Mouse (Mus musculus): Measurements from ENCODE around the gene Camsap2.

The Camsap2 gene

GRCm38 (mm10) chr1:136344281-136344680, 1.6 kb downstream of the Camsap2 start:
- DNase-seq (ENCODE audit: low read depth, low spot score), result no peak

- DNase-seq (ENCODE audit: low read depth, low spot score), result no peak
These were observed 2.2 kb downstream of the Camsap2 start for GRCm38 (mm10) chr1:136343727-136344126.

GRCm38 (mm10) chr1:136340541-136340940, 5.4 kb downstream of the Camsap2 start:
- DNase-seq (ENCODE audit: low read depth, low spot score), result no peak

DNA sequence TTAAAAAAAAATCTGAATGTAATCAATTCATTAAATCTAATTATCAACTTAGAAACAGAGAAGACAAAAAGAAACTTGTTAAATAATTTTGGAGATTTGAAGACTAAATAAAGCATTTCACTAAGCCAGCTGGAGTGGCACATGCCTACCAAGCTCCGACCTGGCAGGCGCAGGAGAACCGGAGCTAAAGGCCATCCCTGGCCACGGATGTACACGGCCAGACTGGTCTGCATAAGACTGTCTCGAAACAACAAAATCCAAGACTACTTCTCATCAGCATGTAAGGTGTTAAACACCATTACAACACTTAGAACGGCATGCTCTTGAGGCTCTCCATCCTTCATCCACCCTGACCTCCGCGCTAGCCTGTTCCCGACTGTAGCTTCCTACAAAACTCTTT, 11.2 kb downstream of the Camsap2 start:
- no peak for DNase-seq (ENCODE audit: low read depth, low spot score)

DNA sequence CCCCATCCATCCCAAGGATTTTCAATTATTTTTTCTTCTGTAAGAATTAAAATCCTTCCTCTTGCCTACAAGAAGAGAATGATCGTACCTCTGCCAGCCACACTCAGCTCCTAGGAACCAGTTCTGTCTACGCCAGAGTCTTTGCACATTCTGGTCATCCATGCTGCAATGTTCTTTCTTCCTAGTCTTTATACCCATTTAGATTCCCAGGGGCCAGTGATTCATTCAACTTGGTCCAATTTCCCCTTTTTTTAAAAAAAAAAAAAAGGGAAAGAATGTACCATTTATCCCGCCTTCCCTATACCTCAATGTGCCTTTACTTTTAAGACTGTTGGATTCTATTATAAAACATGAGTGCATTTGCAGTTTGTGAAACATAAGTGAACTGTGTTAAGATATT, 12.4 kb downstream of the Camsap2 start:
- DNase-seq (ENCODE audit: low read depth, low spot score), result no peak

- DNase-seq (ENCODE audit: low read depth, low spot score), result no peak
These were observed 12.8 kb downstream of the Camsap2 start for GRCm38 (mm10) chr1:136333071-136333470.

- DNase-seq (ENCODE audit: low read depth, low spot score), result no peak
These were observed 14.1 kb downstream of the Camsap2 start for GRCm38 (mm10) chr1:136331836-136332235.

- no peak for DNase-seq (ENCODE audit: low read depth, low spot score)
These were observed 16.5 kb downstream of the Camsap2 start for GRCm38 (mm10) chr1:136329426-136329825.

GRCm38 (mm10) chr1:136328640-136329039, 17.3 kb downstream of the Camsap2 start:
- DNase-seq (ENCODE audit: low read depth, low spot score), result no peak

DNA sequence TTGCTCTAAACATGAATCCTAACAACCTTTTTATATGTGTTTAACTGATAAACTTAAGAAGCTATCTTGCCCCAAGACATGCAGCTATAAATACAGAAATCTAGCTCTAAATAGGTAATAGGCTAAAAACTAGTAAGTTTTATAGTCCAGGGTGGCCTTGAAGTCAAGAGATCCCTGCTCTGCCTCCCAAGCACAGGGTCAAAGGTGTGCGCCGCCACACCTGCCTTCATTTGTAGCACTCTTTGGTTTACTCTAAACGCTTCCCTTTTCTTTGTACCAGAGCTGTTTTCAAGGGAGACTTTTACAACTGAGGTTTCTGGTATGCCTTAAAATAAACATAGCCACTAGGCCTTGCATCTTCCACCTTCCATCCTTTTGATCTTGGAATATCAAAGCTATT, 18.3 kb downstream of the Camsap2 start:
- DNase-seq (ENCODE audit: low read depth, low spot score), result no peak

DNA sequence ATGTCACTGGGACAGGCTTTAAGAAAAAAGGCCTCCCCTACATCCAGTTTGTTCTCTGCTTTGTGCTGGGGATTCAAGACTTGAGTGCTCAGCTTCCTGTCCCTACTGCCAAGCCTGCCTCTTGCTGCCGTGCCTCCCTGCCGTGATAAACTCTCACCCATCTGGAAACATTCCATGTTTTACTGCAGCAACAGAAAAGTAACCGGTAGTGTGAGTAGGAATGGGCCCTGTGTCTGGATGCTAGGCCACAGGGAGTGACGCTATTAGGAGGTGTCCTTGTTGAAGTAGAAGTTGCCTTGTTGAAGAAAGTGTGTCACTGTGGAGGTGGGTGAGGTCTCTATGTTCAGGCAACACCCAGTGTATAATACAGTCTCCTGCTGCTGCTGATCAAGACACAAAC, 20.0 kb downstream of the Camsap2 start:
- DNase-seq (ENCODE audit: low read depth, low spot score), result no peak

DNA sequence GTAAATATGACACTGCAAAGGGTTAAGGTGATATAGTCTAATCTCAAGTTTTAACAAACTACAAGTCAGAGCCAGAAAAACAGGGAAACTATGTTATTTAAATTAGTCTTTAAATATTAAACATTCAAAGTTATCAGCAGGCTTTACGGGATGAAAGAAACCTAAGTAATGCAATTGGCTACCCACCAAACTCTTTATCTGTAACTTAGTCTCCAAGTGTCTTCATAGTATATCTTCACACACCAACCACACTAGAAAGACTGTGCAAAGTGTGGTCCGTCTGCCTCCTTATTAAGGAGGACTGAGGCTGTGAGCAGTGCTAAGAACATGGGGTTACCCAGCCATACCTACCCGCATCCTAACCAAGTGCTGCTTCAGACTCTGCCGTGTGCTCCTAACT, 23.6 kb downstream of the Camsap2 start:
- no peak for DNase-seq (ENCODE audit: low read depth, low spot score)

DNA sequence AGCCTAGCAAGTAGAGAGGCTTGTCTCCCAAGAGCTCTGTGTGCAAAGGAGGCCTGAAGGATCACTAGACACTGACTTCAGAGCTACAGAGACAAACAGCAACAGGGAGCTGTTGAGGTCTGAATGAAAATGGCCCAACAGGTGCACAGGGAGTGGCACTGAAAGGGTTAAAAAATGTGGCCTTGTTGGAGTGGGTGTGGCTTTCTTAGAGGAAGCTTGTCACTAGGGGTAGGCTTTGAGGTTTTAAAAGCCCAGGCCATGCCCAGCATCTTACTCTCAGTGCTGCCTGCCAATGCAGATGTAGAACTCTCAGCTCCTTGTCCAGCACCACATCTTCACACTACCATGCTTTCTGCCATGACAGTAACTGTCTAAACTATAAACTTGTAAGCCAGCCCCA, 29.6 kb downstream of the Camsap2 start:
- no peak for DNase-seq (ENCODE audit: low read depth, low spot score)

DNA sequence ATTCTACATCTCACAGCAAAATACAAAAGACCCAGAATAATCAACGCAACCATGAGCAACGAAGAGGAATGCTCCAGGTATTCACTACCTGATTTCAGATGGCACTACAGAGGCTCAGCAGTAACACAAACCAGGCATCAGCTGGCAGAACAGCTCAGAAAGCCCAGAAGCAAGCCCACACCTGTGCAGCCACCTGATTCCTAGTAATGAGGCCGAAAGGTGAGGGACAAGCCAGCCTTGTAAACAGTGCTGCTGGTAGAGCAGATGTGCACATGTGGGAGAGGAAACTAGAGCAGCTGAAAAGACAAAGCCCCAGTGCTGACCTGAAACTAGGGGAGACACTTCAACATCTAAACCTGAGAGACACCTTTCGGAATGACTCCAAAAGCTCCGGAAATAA, 36.7 kb downstream of the Camsap2 start:
- no peak for DNase-seq (ENCODE audit: low read depth, low spot score)

DNA sequence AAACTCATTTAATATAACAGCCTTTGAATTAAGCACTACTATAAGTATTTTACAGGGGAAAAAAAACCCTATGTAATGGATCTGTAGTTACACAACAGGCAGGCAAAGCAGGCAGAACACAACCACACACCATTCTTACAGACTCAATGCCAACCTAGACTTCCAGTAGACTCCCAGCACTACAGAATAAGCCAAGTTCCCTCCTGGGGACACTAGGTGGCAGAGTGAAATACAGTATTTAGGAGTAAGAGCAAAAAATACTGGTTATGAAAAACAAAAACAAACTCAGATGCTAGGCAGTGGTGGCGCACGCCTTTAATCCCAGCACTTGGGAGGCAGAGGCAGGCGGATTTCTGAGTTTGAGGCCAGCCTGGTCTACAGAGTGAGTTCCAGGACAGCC, 39.5 kb downstream of the Camsap2 start:
- no peak for DNase-seq (ENCODE audit: low read depth, low spot score)

DNA sequence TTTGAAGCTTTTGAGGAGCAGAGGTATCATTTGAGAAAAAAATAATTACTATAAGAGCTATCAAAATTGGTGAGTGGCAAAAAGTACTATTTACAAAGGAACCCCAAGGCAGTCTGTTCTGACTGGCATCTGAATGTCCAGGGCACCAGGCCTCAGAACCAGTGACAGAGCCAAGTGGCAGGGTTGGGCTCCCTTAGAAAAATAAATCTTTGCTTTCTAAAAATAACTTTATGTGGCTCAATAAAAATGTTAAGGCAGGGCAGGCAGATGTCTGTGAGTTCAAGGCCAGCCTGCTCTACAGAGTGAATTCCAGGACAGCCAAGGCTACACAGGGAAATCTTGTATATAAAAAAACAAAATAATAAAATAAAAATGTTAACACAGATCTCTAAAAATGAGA, 51.9 kb downstream of the Camsap2 start:
- DNase-seq (ENCODE audit: low read depth, low spot score), result no peak

DNA sequence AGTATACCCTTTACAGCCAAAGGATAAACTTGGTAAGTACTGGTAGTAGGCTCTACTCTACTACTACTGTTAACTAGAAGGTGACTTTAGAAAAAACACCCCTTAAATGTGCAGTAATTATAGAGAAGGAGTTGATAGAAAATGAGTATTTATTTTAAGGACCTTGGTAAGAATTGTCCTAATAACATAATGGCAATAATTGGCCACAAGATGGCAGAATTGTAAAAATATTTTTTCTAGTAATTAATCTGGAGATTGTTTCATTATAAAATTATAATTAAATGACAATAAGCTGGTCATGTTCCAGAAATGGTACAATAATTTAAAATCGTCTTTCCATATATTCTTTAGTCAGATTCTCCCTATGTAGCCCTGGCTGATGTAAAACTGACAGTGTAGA, 56.1 kb downstream of the Camsap2 start:
- no peak for DNase-seq (ENCODE audit: low read depth, low spot score)

GRCm38 (mm10) chr1:136277366-136277765, 68.5 kb downstream of the Camsap2 start:
- DNase-seq (ENCODE audit: low read depth, low spot score), result no peak

GRCm38 (mm10) chr1:136268224-136268623, 77.7 kb downstream of the Camsap2 start:
- DNase-seq (ENCODE audit: low read depth, low spot score), result no peak

DNA sequence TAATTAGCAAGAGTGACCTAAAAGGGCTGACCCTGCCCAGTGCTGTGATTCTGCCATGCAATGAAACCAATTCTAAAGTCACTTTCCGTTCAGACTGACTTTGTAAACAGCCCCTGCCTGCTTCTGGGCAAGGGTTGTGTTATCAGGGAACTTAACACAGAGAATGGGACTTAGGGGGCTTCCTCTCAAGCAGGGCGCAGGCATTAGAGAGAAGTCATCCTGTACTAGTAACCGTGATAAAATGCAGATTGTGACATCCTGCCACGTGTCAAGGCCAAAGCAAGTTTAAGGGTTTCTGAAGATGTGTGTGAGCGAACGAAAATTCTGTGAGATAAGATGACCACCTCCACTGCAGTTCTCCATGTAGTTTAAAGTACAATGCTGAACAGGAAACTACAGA, 79.8 kb downstream of the Camsap2 start:
- DNase-seq (ENCODE audit: low read depth, low spot score), result no peak

DNA sequence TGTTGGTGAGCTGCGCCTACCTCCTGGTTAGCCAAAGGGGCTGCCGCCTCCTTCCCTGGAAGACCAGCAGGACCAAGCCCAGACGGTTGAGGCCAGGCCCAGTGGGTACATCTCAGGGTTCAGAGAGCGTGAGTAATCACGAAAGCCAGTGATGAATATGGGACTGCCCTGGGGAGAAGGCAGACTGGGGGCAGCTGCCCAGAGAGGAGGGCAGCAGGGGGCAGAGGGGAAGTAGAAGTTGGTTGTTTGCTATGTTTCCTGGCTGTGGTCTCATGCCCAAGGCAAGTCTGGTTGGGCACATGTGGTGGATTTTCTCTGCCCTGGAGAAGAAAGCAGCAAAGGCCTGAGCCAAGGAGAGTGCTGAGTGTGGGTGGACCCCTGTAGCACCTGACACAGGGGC, 82.5 kb downstream of the Camsap2 start:
- DNase-seq (ENCODE audit: low read depth, low spot score), result no peak

- no peak for DNase-seq (ENCODE audit: low read depth, low spot score)
These were observed 85.2 kb downstream of the Camsap2 start, which contains the start of gene Gpr25 for GRCm38 (mm10) chr1:136260635-136261238. Gpr25 (minus strand) TSS chr1:136260873.

GRCm38 (mm10) chr1:136259893-136260634, 85.8 kb downstream of the Camsap2 start:
- DNase-seq (ENCODE audit: low read depth, low spot score), result no peak

DNA sequence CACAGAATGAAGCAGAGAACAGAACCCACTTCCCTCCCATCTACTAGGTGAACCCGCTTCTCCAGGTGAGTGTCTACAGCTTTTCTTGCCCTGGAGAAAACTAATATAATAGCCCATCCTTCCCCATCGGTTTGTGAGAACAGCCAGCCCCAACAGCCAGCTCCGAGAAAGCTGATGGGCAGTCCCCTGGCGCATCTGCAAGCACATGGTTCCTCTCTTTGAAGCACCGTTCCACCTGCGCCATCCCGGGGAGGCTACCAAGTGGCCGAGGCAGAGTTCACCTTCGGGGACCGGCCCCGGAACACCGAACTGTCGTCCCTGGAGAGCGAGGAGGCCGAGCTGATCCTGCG, 86.4 kb downstream of the Camsap2 start:
- no peak for DNase-seq (ENCODE audit: low read depth, low spot score)

Data from retina, adult 2 months (tissue).